Mouse (Mus musculus): ENCODE measurements around the gene Dnmt3a.

Gene Dnmt3a

GRCm38 (mm10) chr12:3805852-3806251 is at the start of gene Dnmt3a:
TSS of gene Dnmt3a (plus strand) at chr12:3806007.
- no peak for DNase-seq

- DNase-seq, result no peak
Observed at GRCm38 (mm10) chr12:3756216-3756615, 49.6 kb upstream of the Dnmt3a start.

- DNase-seq, result no peak
Observed at GRCm38 (mm10) chr12:3758127-3758526, 47.7 kb upstream of the Dnmt3a start.

GRCm38 (mm10) chr12:3759419-3759818 is 46.4 kb upstream of the Dnmt3a start:
- no peak for DNase-seq

GRCm38 (mm10) chr12:3760876-3761590 is 44.8 kb upstream of the Dnmt3a start:
- DNase-seq, result no peak

- no peak for DNase-seq
Observed at GRCm38 (mm10) chr12:3761591-3762295, 44.1 kb upstream of the Dnmt3a start.

GRCm38 (mm10) chr12:3764191-3764804 is 41.5 kb upstream of the Dnmt3a start:
- no peak for DNase-seq

GRCm38 (mm10) chr12:3767360-3767759 is 38.4 kb upstream of the Dnmt3a start:
- DNase-seq, result no peak

- no peak for DNase-seq
Observed at GRCm38 (mm10) chr12:3768391-3768790, 37.4 kb upstream of the Dnmt3a start.

- DNase-seq, result no peak
Observed at GRCm38 (mm10) chr12:3770546-3770945, 35.3 kb upstream of the Dnmt3a start.

- no peak for DNase-seq
Observed at GRCm38 (mm10) chr12:3771080-3771479, 34.7 kb upstream of the Dnmt3a start.

- no peak for DNase-seq
Observed at GRCm38 (mm10) chr12:3773643-3774042, 32.2 kb upstream of the Dnmt3a start.

GRCm38 (mm10) chr12:3776015-3776414 is 29.8 kb upstream of the Dnmt3a start:
- no peak for DNase-seq

- DNase-seq, result no peak
Observed at GRCm38 (mm10) chr12:3777682-3778081, 28.1 kb upstream of the Dnmt3a start.

- DNase-seq, result no peak
Observed at GRCm38 (mm10) chr12:3778286-3778685, 27.5 kb upstream of the Dnmt3a start.

- DNase-seq, result no peak
Observed at GRCm38 (mm10) chr12:3779639-3780038, 26.2 kb upstream of the Dnmt3a start.

GRCm38 (mm10) chr12:3780405-3780891 is 25.4 kb upstream of the Dnmt3a start:
- peak; percentile 48 for DNase-seq

GRCm38 (mm10) chr12:3780931-3781471 is 24.8 kb upstream of the Dnmt3a start:
- DNase-seq, result no peak

GRCm38 (mm10) chr12:3781482-3781881 is 24.3 kb upstream of the Dnmt3a start:
- peak; percentile 78 for DNase-seq

GRCm38 (mm10) chr12:3783196-3783825 is 22.5 kb upstream of the Dnmt3a start:
- DNase-seq, result peak; percentile 45

- no peak for DNase-seq
Observed at GRCm38 (mm10) chr12:3784258-3784657, 21.5 kb upstream of the Dnmt3a start.

GRCm38 (mm10) chr12:3784729-3785128 is 21.1 kb upstream of the Dnmt3a start:
- DNase-seq, result no peak

- no peak for DNase-seq
Observed at GRCm38 (mm10) chr12:3787041-3787440, 18.8 kb upstream of the Dnmt3a start.

Measured in right cerebral cortex, postnatal 25 days (tissue).